Mouse (Mus musculus): ENCODE results near the gene Ttc7b. TPM values are rescaled to one million over a fixed set of nuclear protein-coding genes. Genes with fewer than 3 reads are reported as not detected.

Ttc7b gene
- polyA plus RNA-seq, 1 experiment from 2014 or later: 4.0 TPM

DNA sequence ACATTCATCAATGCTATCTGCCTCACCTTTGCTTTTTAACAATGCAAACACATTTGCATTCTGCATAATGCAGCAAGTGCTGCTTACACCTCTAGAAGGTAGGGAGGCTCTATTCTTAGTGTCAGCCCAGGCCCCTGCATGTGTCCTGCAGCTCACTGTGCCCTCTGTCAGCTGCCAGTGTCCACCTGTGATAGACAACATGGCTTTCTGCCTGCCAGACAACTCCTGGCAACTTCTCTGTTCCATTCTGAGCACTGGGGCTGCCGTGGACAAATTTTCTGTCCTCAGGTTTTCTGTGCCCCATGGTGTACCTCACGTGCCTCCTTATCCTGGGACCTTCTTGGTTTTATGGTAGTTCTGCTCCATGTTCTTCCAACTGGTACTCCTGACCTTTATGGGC is 198.4 kb downstream of the Ttc7b start:
- no peak overlapping the region for H3K4me2 ChIP-seq (replicated peaks; ENCODE audit: low read depth)
- H3K4me1 ChIP-seq (replicated peaks; ENCODE audit: control insufficient read depth, insufficient read depth, low read length): no peaks in the 10 kb centered on the region
- no peak overlapping the region for H3K27ac ChIP-seq (ENCODE audit: low read depth, low read length)
- H3K27me3 ChIP-seq (replicated peaks; ENCODE audit: control insufficient read depth, insufficient read depth, low read length): no peaks in the 10 kb centered on the region
- no peak overlapping the region for H3K4me3 ChIP-seq (ENCODE audit: low read depth, low read length)
- TF ChIP-seq CTCF (IDR thresholded peaks at IDR 0.05; ENCODE audit: low read depth): no peak
- peaks cover 23% of the 10 kb centered on the region for H3K36me3 ChIP-seq (ENCODE audit: control insufficient read depth, insufficient read depth)
- no peak overlapping the region for H3K9ac ChIP-seq (ENCODE audit: low read depth, low read length)
- ATAC-seq: no peak
- H3K9me3 ChIP-seq (ENCODE audit: control insufficient read depth): no peaks in the 10 kb centered on the region
- 90% methylated on average over 2 of the region's 2 CpGs for WGBS

DNA sequence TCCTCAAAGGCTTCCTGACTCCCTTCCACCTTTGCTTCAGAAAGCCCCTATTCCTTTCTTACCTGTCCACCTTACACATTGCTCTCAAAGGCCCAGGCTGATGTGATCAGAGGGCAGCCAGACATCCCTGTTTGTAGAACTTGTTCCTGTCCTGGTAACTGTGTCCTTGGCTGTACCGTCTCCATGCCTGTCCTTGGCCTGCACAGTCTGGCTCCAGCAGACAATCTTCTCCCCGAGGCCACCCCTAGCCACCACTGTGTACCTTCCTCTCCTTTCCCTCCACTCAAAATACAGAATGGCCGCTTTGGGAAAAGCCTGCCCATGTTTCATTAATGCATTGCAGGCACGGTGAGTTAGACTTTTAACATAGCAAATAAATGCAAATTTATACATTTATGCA is 199.1 kb downstream of the Ttc7b start:
- WGBS: 81% methylated on average over 4 of the region's 4 CpGs

DNA sequence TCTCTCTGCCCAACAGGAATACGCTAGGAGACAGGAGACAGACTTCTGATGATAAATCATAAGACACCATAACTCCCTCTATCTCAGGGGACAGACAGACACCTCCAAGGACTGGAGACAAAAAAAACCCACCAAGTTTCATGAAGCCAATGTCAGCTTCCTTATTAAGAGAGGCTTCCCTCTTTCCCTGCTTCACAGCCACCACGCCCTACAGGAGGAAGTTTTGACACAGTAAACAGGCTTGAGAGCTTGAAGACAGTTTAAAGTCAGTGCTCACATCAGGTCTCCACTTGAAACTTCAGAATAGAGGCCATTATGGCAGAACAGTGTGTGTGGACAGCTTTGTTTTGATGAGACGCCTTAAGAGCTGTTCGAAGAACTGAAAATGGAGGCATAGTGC is 200.9 kb downstream of the Ttc7b start:
- no peak for ATAC-seq
- H3K9me3 ChIP-seq (ENCODE audit: control insufficient read depth): no peaks in the 10 kb centered on the region
- H3K27me3 ChIP-seq (replicated peaks; ENCODE audit: control insufficient read depth, insufficient read depth, low read length): no peaks in the 10 kb centered on the region
- peaks cover 16% of the 10 kb centered on the region for H3K36me3 ChIP-seq (ENCODE audit: control insufficient read depth, insufficient read depth)
- no peak overlapping the region for H3K9ac ChIP-seq (ENCODE audit: low read depth, low read length)
- H3K4me3 ChIP-seq (ENCODE audit: low read depth, low read length): no peak overlapping the region
- no peak overlapping the region for H3K27ac ChIP-seq (ENCODE audit: low read depth, low read length)
- no peak overlapping the region for H3K4me2 ChIP-seq (replicated peaks; ENCODE audit: low read depth)
- H3K4me1 ChIP-seq (replicated peaks; ENCODE audit: control insufficient read depth, insufficient read depth, low read length): no peaks in the 10 kb centered on the region
- TF ChIP-seq CTCF (IDR thresholded peaks at IDR 0.05; ENCODE audit: low read depth): no peak
- whole genome bisulfite sequencing: 89% methylated on average over 4 of the region's 4 CpGs

More for the DNA sequence above, 199.1 kb downstream of the Ttc7b start:
- no peak overlapping the region for H3K9ac ChIP-seq (ENCODE audit: low read depth, low read length)
- H3K4me2 ChIP-seq (replicated peaks; ENCODE audit: low read depth): no peak overlapping the region
- ATAC-seq: no peak
- no peak for TF ChIP-seq CTCF (IDR thresholded peaks at IDR 0.05; ENCODE audit: low read depth)
- H3K4me1 ChIP-seq (replicated peaks; ENCODE audit: control insufficient read depth, insufficient read depth, low read length): no peaks in the 10 kb centered on the region
- H3K4me3 ChIP-seq (ENCODE audit: low read depth, low read length): no peak overlapping the region
- H3K36me3 ChIP-seq (ENCODE audit: control insufficient read depth, insufficient read depth): peaks cover 23% of the 10 kb centered on the region
- no peak overlapping the region for H3K27ac ChIP-seq (ENCODE audit: low read depth, low read length)
- H3K9me3 ChIP-seq (ENCODE audit: control insufficient read depth): no peaks in the 10 kb centered on the region
- H3K27me3 ChIP-seq (replicated peaks; ENCODE audit: control insufficient read depth, insufficient read depth, low read length): no peaks in the 10 kb centered on the region

DNA sequence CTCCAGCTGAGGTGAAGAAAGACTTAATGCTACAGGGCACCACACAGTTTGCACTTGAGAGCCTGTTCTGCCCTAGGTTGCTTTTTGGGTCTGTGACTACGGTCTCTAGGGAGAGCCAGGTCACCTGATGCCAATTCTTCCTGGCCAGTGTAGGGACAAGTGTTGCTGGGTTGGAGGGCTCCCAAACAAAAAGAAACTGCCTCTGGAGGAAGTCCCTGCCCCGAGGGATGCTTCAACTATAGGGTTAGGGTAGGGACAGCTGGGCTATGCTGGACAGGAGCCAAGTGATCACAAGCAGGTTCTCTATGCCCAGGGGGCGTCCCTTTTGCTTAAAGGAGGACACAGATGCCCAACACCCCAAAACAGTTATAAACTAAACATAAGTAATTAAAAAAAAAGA is 202.7 kb downstream of the Ttc7b start:
- Histone ChIP-seq H3K9me3 (ENCODE audit: control insufficient read depth) (no peaks in the 10 kb centered on the region), H3K9ac (ENCODE audit: low read depth, low read length) (no peak overlapping the region), H3K4me3 (ENCODE audit: low read depth, low read length) (no peak overlapping the region), H3K27ac (ENCODE audit: low read depth, low read length) (no peak overlapping the region), H3K36me3 (ENCODE audit: control insufficient read depth, insufficient read depth) (peaks cover 19% of the 10 kb centered on the region; the same call in 1 of the 2 replicates), H3K27me3 (replicated peaks; ENCODE audit: control insufficient read depth, insufficient read depth, low read length) (no peaks in the 10 kb centered on the region), H3K4me2 (replicated peaks; ENCODE audit: low read depth) (no peak overlapping the region), H3K4me1 (replicated peaks; ENCODE audit: control insufficient read depth, insufficient read depth, low read length) (no peaks in the 10 kb centered on the region)
- no peak for ATAC-seq
- 70% methylated on average over 3 of the region's 3 CpGs for WGBS
- no peak for TF ChIP-seq CTCF (IDR thresholded peaks at IDR 0.05; ENCODE audit: low read depth)

DNA sequence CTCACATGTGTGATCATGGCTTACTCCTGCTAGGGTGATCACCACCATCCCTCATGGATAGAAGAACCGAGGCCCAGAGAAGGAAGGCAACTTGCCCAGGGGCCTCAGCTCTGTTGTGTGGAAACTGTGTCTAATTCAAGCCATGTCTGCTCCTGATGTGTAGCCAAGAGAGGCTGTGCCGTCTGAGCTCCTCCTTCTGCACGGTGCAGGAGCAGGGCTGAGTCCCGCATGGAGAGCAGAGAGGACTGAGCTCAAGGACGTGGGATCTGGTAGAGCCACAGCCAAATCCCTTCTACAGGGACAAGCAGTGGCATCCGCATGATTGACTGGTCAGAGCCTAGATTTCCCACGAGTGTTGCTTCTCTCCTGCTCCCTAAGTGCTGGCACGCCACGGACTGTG is 204.5 kb downstream of the Ttc7b start:
- 87% methylated on average over 9 of the region's 9 CpGs for WGBS
- no peaks in the 10 kb centered on the region for H3K27me3 ChIP-seq (replicated peaks; ENCODE audit: control insufficient read depth, insufficient read depth, low read length)
- no peak overlapping the region for H3K9ac ChIP-seq (ENCODE audit: low read depth, low read length)
- no peak overlapping the region for H3K27ac ChIP-seq (ENCODE audit: low read depth, low read length)
- H3K4me3 ChIP-seq (ENCODE audit: low read depth, low read length): no peak overlapping the region
- no peak for ATAC-seq
- no peak overlapping the region for H3K4me2 ChIP-seq (replicated peaks; ENCODE audit: low read depth)
- TF ChIP-seq CTCF (IDR thresholded peaks at IDR 0.05; ENCODE audit: low read depth): no peak
- H3K4me1 ChIP-seq (replicated peaks; ENCODE audit: control insufficient read depth, insufficient read depth, low read length): no peaks in the 10 kb centered on the region
- H3K9me3 ChIP-seq (ENCODE audit: control insufficient read depth): no peaks in the 10 kb centered on the region
- H3K36me3 ChIP-seq (ENCODE audit: control insufficient read depth, insufficient read depth): peaks cover 15% of the 10 kb centered on the region; the same call in 1 of the 2 replicates

DNA sequence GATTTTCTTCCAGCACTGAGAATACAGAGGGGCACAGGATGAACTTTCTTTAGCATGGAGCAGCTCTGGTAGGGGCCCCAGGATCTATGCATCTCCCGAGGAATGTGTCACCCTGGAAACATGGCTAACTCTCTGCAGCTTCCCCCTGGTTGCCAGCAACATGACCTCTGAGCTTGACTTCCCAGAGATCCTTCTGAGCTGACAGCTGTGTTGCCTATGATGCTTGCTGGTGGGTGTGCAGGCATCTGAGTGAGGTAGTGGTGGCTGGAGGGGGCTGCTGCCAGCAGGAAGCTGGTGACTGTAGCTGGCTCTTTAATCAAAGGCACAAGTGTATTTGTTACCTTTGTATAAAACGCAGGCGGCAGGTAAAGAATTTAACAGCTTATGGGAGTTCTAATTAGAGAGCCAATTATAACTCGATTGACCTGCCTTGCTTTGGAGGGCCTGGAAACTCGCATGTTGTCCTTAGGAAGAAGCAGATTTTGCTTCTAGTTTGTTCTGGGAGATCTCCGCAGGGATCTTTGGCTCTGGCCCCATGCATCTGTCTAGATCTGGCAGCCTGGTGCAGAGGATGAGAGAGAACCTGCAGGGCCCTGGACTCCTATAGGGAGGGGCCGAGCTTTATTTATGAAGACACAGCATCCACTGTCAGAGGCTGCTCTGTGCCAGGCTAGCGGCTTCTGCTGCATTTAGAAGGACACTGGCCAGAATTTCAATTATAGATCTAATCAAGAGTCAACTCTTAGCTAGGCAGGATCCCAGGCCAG is 205.3 kb downstream of the Ttc7b start:
- no peak for ATAC-seq
- Histone ChIP-seq H3K4me2 (replicated peaks; ENCODE audit: low read depth) (no peak overlapping the region), H3K9ac (ENCODE audit: low read depth, low read length) (no peak overlapping the region), H3K27me3 (replicated peaks; ENCODE audit: control insufficient read depth, insufficient read depth, low read length) (no peaks in the 10 kb centered on the region), H3K27ac (ENCODE audit: low read depth, low read length) (no peak overlapping the region), H3K4me3 (ENCODE audit: low read depth, low read length) (no peak overlapping the region), H3K9me3 (ENCODE audit: control insufficient read depth) (no peaks in the 10 kb centered on the region), H3K36me3 (ENCODE audit: control insufficient read depth, insufficient read depth) (peaks cover 15% of the 10 kb centered on the region; the same call in 1 of the 2 replicates), H3K4me1 (replicated peaks; ENCODE audit: control insufficient read depth, insufficient read depth, low read length) (no peaks in the 10 kb centered on the region)
- no peak for TF ChIP-seq CTCF (IDR thresholded peaks at IDR 0.05; ENCODE audit: low read depth)
- WGBS: 76% methylated on average over 8 of the region's 8 CpGs
